Mouse (Mus musculus): Measurements from ENCODE around the gene Hoxd3.

Hoxd3 gene

GRCm38 (mm10) chr2:74777536-74778275 lies 66.0 kb downstream of the Hoxd3 start:
- DNase-seq (ENCODE audit: low read depth, low spot score) = no peak

GRCm38 (mm10) chr2:74781386-74781785 lies 69.7 kb downstream of the Hoxd3 start:
- DNase-seq (ENCODE audit: low read depth, low spot score) = no peak

- DNase-seq (ENCODE audit: low read depth, low spot score) = peak; percentile 27
These were observed 83.8 kb downstream of the Hoxd3 start for GRCm38 (mm10) chr2:74795531-74795930.
